Mouse (Mus musculus): ENCODE data around the gene Ccdc107.

Gene Ccdc107

GRCm38 (mm10) chr4:43492821-43493185 is at the start of gene Ccdc107:
Ccdc107 (plus strand) TSS chr4:43492900.
- DNase-seq (ENCODE audit: low read depth, low spot score): peak; percentile 98

- peak; percentile 53 for DNase-seq (ENCODE audit: low read depth, low spot score)
Measured at GRCm38 (mm10) chr4:43443511-43443910, 49.2 kb upstream of the Ccdc107 start.

- no peak for DNase-seq (ENCODE audit: low read depth, low spot score)
Measured at GRCm38 (mm10) chr4:43447251-43447650, 45.4 kb upstream of the Ccdc107 start.

GRCm38 (mm10) chr4:43448554-43448953 is 44.1 kb upstream of the Ccdc107 start:
- no peak for DNase-seq (ENCODE audit: low read depth, low spot score)

- DNase-seq (ENCODE audit: low read depth, low spot score): no peak
Measured at GRCm38 (mm10) chr4:43452315-43452714, 40.4 kb upstream of the Ccdc107 start.

GRCm38 (mm10) chr4:43453413-43453812 is 39.3 kb upstream of the Ccdc107 start:
- DNase-seq (ENCODE audit: low read depth, low spot score): peak; percentile 49

- DNase-seq (ENCODE audit: low read depth, low spot score): peak; percentile 53
Measured at GRCm38 (mm10) chr4:43454041-43454836, 38.5 kb upstream of the Ccdc107 start, which contains the start of gene Cd72. Cd72 (minus strand) TSS chr4:43454628.

- peak; percentile 80 for DNase-seq (ENCODE audit: low read depth, low spot score)
Measured at GRCm38 (mm10) chr4:43456470-43456869, 36.2 kb upstream of the Ccdc107 start.

- peak; percentile 54 for DNase-seq (ENCODE audit: low read depth, low spot score)
Measured at GRCm38 (mm10) chr4:43457124-43457523, 35.6 kb upstream of the Ccdc107 start.

GRCm38 (mm10) chr4:43463102-43463501 is 29.6 kb upstream of the Ccdc107 start:
- DNase-seq (ENCODE audit: low read depth, low spot score): no peak

- no peak for DNase-seq (ENCODE audit: low read depth, low spot score)
Measured at GRCm38 (mm10) chr4:43465935-43466334, 26.8 kb upstream of the Ccdc107 start.

GRCm38 (mm10) chr4:43466872-43467271 is 25.8 kb upstream of the Ccdc107 start:
- DNase-seq (ENCODE audit: low read depth, low spot score): no peak

GRCm38 (mm10) chr4:43470301-43470700 is 22.4 kb upstream of the Ccdc107 start:
- DNase-seq (ENCODE audit: low read depth, low spot score): no peak

- DNase-seq (ENCODE audit: low read depth, low spot score): peak; percentile 43
Measured at GRCm38 (mm10) chr4:43473636-43474035, 19.1 kb upstream of the Ccdc107 start.

GRCm38 (mm10) chr4:43476604-43477003 is 16.1 kb upstream of the Ccdc107 start:
- peak; percentile 66 for DNase-seq (ENCODE audit: low read depth, low spot score)

GRCm38 (mm10) chr4:43477857-43478533 is 14.7 kb upstream of the Ccdc107 start:
- DNase-seq (ENCODE audit: low read depth, low spot score): peak; percentile 96

- no peak for DNase-seq (ENCODE audit: low read depth, low spot score)
Measured at GRCm38 (mm10) chr4:43478534-43478858, 14.2 kb upstream of the Ccdc107 start.

- DNase-seq (ENCODE audit: low read depth, low spot score): peak; percentile 87
Measured at GRCm38 (mm10) chr4:43478906-43479832, 13.5 kb upstream of the Ccdc107 start.

- no peak for DNase-seq (ENCODE audit: low read depth, low spot score)
Measured at GRCm38 (mm10) chr4:43480985-43481384, 11.7 kb upstream of the Ccdc107 start.

- DNase-seq (ENCODE audit: low read depth, low spot score): peak; percentile 77
Measured at GRCm38 (mm10) chr4:43481894-43482456, 10.7 kb upstream of the Ccdc107 start.

GRCm38 (mm10) chr4:43482591-43482990 is 10.1 kb upstream of the Ccdc107 start:
- DNase-seq (ENCODE audit: low read depth, low spot score): peak; percentile 40

Data from CD4-positive, CD25-positive, alpha-beta regulatory T cell, adult 2 months (primary cell).